Mouse (Mus musculus) adipocyte (in vitro differentiated cells): ENCODE results near the gene Gtf3c6.

Experiments used
- DNase-seq: peaks from one replicate; pipeline ENCODE4 v3.0.0-alpha.2; 2016; ENCODE audit warnings: low spot score

Gene Gtf3c6

DNA sequence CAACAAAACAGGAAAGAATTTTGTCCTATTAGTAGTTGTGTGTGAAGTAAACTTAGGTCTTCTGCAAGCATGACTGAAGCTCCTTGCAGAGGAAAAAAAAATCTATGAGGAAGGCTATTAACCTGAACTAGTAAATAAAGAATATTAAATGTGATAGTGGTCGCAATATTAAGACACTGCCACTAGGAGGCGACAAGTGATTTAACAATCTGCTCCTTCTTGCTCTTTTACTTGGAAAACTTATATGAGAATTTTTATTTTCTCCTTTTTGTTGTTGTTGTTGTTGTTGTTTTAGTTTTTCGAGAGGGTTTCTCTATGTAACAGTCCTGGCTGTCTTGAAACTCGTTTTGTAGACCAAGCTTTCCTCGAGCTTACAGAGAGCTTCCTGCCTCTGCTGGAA lies 1.1 kb upstream of the Gtf3c6 start:
- peak; percentile 81 for DNase-seq

- DNase-seq: peak; percentile 91
Observed at GRCm38 (mm10) chr10:40258401-40258966, 576 bp upstream of the Gtf3c6 start.

DNA sequence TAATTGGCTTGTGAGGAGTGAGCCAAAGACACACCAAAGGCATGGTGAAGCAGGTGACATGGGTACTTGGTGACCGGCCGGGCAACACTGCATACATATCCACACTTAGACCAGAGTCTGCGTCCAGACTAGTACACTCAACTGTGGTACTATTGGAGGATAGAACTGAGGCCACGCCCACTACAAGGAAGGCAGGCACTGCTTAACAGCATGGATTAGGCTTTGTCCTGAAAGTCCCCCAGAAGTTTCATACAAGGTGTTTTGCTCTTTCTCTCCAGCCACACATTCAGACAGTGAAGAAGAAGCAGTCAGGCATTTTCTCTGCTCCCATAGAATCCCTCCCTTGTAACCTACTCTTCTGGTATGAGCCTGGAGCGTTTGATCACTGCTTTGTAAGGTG lies 1.2 kb downstream of the Gtf3c6 start:
- peak; percentile 68 for DNase-seq

DNA sequence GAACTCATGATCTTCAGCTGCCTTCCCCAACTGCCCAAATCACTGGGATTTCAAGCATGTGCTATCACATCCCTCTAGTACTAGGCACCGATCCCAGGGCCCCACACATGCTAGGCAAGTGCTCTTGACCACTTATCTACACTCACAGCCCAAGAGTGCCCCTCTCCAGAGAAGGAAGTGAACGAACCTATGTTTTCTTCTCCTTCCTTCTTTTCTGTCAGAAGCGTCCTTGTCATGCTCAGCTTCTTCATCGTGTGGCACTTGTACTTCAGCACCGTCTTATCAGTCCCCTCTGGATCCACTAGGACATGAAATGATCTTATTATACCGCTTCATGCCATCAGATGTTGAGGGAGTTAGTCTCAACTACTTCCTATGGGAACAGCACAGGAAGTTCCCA lies 6.9 kb downstream of the Gtf3c6 start:
- no peak for DNase-seq

GRCm38 (mm10) chr10:40249625-40250024 lies 8.3 kb downstream of the Gtf3c6 start:
- DNase-seq: peak; percentile 52

DNA sequence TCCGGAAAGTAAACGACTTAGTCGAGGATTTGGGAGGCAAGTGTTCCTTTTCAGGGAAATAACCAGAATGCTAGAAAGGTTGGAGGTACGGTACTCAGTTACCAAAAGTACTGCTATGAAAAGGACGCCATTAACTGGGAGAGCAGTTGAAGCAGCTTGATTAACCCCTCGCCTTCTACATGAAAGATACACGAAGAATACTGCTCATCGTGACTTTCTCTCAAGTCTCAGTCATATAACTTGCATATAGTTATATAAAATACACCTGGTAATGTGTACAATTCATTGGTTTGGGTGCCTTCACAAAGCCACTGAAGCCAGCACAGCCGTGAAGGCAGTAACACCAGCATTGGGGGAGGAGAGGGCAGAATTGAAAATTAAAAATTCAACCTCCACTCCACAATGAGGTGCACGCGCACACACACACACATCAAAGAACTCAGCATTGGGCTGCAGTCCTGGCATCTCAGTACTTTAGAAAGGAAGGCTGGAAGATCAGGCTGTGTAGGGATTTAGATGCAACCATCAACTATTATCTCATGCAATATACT lies 10.7 kb downstream of the Gtf3c6 start:
- DNase-seq: no peak

DNA sequence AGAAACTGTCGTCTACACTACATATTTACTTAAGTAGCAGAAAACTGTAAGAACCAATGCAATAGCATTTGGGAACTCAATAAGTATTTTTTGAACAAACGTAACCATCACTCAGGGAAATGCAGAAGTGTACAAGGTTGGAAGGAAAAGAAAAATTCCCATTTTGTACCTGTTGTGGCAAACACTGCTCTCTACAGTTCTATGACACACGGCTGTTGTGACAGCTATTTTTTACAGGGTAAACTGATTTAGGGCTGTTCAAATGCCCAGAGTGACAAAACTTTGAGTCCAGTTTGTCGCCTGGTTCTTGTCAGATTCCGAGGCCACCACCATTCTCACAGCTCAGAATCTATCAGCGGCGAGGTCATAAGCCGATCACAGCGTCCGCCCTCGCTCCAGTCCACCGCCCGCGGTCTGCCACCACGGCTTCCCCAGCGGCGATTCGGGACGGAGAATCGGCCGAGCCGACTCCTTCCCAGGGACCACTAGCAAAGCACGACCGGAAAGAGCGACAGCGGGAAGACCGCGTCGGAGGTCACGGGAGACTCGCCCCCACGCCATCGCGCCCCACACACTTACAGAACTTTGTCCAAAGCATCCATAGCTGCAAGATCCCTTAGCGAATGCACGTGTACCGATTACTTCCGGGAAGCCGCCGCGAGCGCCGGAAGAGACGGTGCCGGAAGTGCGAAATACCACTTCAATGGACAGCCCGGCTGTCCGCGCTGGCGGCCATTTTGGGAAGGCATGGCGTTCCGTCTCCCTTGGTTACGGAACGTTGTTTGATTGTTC lies 11.3 kb downstream of the Gtf3c6 start, which contains the start of gene Rpf2:
Rpf2 (minus strand) TSS at position 663 of the 792 bp plus-strand sequence.
- peak; percentile 86 for DNase-seq

- no peak for DNase-seq
Observed at GRCm38 (mm10) chr10:40237826-40238225, 20.1 kb downstream of the Gtf3c6 start.

DNA sequence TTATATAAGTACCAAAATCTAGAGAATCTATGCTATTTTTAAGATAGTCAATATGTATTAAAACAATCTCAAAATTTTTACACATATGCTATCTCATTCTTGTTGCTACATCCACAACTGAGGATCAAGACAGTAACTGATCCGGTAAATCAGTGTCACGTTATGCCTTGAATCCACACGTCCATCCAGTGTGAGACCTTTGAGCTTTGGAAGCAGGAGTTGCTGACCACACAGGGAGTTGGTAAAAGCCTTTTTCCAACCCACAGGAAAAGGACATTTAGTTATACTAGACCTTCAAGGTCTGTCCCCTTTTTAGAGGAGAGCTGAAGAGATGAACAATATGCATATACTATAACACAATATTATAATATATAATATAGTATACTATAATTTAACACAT lies 24.7 kb downstream of the Gtf3c6 start:
- no peak for DNase-seq

DNA sequence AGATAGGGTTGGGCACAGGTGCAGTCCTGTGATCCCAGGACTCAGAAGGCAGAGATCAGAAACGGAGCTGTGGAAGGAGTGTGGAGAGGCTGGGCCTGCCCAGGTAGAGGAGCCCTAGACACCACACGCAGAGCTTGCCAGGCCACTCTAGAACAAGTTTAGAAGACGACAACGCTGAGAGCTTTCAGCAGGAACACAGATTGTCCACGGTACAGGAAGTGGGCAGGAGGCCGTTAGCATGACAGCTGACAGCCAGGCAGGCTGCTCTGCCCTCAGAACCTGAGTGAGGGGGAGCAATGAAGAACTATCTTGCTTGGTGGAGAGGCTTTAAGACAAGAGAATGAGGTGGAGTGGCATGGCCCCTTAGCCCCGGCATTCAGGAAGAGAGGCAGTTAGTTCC lies 25.5 kb downstream of the Gtf3c6 start:
- DNase-seq: no peak

- no peak for DNase-seq
Observed at GRCm38 (mm10) chr10:40229725-40230124, 28.2 kb downstream of the Gtf3c6 start.

- DNase-seq: no peak
Observed at GRCm38 (mm10) chr10:40227660-40228303, 30.1 kb downstream of the Gtf3c6 start.

DNA sequence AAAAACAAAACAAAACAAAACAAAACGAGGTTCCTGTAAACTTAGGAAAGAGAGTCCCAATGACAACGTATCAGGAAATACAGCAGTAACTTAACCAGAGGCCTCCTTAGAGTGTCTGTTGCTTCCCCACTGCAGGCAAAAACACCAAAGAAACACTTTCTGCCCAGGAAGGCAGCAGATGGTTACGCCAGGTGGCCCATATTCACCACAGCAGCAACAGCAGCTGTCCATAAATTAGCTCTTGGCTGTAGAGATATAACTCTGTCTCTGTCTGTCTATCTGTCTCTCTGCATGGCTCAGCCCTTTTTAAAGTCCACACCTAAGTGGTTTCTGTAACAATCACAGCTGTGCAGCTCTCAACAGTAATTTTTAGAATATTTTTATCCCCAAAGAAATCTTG lies 39.0 kb downstream of the Gtf3c6 start:
- DNase-seq: no peak

DNA sequence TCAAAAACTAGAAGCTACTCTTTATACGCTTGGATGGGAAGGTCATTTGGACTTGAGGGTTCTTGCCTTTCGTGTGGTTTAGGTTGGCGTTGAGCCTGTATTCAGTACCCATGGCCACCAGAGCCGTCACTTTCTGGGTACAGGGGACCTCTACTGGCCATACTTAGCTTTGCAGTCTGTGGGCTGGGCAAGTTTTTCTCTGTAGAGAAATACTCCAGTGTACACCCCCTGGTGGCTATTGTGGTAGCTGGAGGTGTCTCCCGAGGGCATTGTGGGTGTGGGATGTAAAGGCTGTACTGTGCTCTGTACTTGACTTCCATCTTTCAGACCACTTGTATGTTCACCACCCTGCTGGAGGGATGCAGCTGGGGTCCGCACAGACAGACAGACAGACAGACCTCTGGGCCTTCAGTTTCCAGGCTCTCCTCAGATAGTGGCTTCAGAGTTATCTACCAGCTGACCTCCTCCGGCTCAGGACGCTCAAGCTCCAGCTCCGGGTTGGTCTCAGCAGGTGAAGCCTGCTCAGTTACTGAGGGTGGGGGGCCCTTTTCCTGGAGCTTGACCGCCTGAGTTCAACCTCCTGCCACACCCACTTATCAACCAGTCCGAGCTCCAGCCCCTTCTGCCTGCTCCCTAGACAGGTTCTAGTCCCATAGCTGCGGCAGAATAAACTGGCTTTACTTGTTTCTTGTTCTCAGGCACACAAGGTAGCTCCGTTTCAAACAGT lies 45.3 kb downstream of the Gtf3c6 start:
- peak; percentile 93 for DNase-seq
